Mouse (Mus musculus) forebrain, postnatal 0 days (tissue): Measurements from ENCODE around the gene Olfr339. TPM values are rescaled to one million over a fixed set of nuclear protein-coding genes. Genes with fewer than 3 reads are reported as not detected.
"Not testable (repeated sequence)": the region's sequence is repeated elsewhere in the genome, so short reads cannot be mapped to it uniquely, and the experiment has no call there.

Source experiments
- ATAC-seq: fragments of 200-750 bp; cut with Nextera tagmentation; 2 replicates; pipeline ENCODE4 v1.8.0; 2017; ENCODE audit warnings: mild to moderate bottlenecking, moderate library complexity
- DNase-seq: peaks from one replicate; pipeline ENCODE4 v3.0.0-alpha.2; 2015
- H3K27ac ChIP-seq: fragments of 300-500 bp; sonication (generic); 2 replicates; pipeline ENCODE4 v1.5.1; 2014; ENCODE audit warnings: low read depth, mild to moderate bottlenecking, antibody characterized with exemption, low read length, moderate library complexity, mixed read lengths
- H3K27me3 ChIP-seq: fragments of 300-500 bp; sonication (generic); 2 replicates; pipeline ENCODE4 v1.6.1; 2014; ENCODE audit warnings: mild to moderate bottlenecking, low read length, mixed read lengths; ENCODE audit not compliant: insufficient read depth
- H3K36me3 ChIP-seq: fragments of 300-500 bp; sonication (generic); 2 replicates; pipeline ENCODE4 v1.6.1; 2014; ENCODE audit warnings: mild to moderate bottlenecking, moderate library complexity; ENCODE audit not compliant: insufficient read depth
- H3K4me1 ChIP-seq: fragments of 300-500 bp; sonication (generic); 2 replicates; pipeline ENCODE4 v1.6.1; 2014; ENCODE audit warnings: antibody characterized with exemption; ENCODE audit not compliant: insufficient read depth
- H3K4me2 ChIP-seq: fragments of 300-500 bp; sonication (generic); 2 replicates; pipeline ENCODE4 v1.6.1; 2014; ENCODE audit warnings: low read depth, mild to moderate bottlenecking, moderate library complexity
- H3K4me3 ChIP-seq: fragments of 300-500 bp; sonication (generic); 2 replicates; pipeline ENCODE4 v1.5.1; 2014; ENCODE audit warnings: low read depth, low read length, mixed read lengths
- H3K9ac ChIP-seq: fragments of 300-500 bp; sonication (generic); 2 replicates; pipeline ENCODE4 v1.6.1; 2014; ENCODE audit warnings: mild to moderate bottlenecking
- H3K9me3 ChIP-seq: fragments of 300-500 bp; sonication (generic); 2 replicates; pipeline ENCODE4 v1.6.1; 2016; ENCODE audit warnings: low read length
- CTCF ChIP-seq: sonication (generic); IDR thresholded peaks from 2 replicates; pipeline ENCODE4 v1.5.1; 2016; ENCODE audit warnings: antibody characterized with exemption, control low read depth, low read depth
- WGBS: fragments of 180-500 bp; shearing (Covaris S2); extraction: QIAGEN DNeasy Blood & Tissue Kit; methylation state at CpG from one replicate; pipeline ENCODE4 v1.1.7; 2014; 5-methylcytosine and 5-hydroxymethylcytosine counted together
- polyA plus RNA-seq: library from polyadenylated mRNA; unstranded; fragments of >200 nt; fragmentation: Nextera tagmentation; extraction: Ambion mirVana; gene quantifications from 2 replicates; pipeline ENCODE4 v1.2.1, GENCODE M21; 2015
- total RNA-seq: library from RNA; depleted of rRNA; stranded (reverse); fragments of >200 nt; gene quantifications from 2 replicates; pipeline ENCODE4 v1.2.3, GENCODE M21; 2014; rRNA removed

The Olfr339 gene
- total RNA-seq = not detected in 2 replicates
- polyA plus RNA-seq = not detected in 2 replicates

GRCm38 (mm10) chr2:36418647-36419046, at the start of gene Olfr339:
TSS of gene Olfr339 (plus strand) at chr2:36418947.
- no peaks in the 10 kb centered on the region for H3K9me3 ChIP-seq
- no peaks in the 10 kb centered on the region for H3K27me3 ChIP-seq
- no peak within 1 kb of the TSS for H3K9ac ChIP-seq
- DNase-seq (no peak), ATAC-seq (no peak)
- no peaks in the 10 kb centered on the region for H3K4me1 ChIP-seq
- H3K36me3 ChIP-seq = no peaks in the 10 kb centered on the region
- H3K4me3 ChIP-seq = no peak within 1 kb of the TSS
- 90% methylated on average over 3 of the region's 3 CpGs for WGBS
- H3K27ac ChIP-seq = no peak within 1 kb of the TSS
- TF ChIP-seq CTCF = no peak
- H3K4me2 ChIP-seq = no peak within 1 kb of the TSS

- TF ChIP-seq CTCF = no peak
- no peak within 1 kb of the TSS for H3K27ac ChIP-seq
- H3K27me3 ChIP-seq = no peaks in the 10 kb centered on the region
- H3K36me3 ChIP-seq = no peaks in the 10 kb centered on the region
- H3K4me3 ChIP-seq = no peak within 1 kb of the TSS
- no peak within 1 kb of the TSS for H3K4me2 ChIP-seq
- H3K9ac ChIP-seq = no peak within 1 kb of the TSS
- H3K4me1 ChIP-seq = no peaks in the 10 kb centered on the region
- H3K9me3 ChIP-seq = no peaks in the 10 kb centered on the region
- DNase-seq = no peak
- ATAC-seq = no peak
Observed at GRCm38 (mm10) chr2:36373219-36373618, 45.5 kb upstream of the Olfr339 start, which contains the start of gene Olfr338. TSS of gene Olfr338 (plus strand) at chr2:36373519.

- not testable (repeated sequence) for H3K9ac ChIP-seq, H3K36me3 ChIP-seq, H3K27me3 ChIP-seq, H3K4me2 ChIP-seq, H3K4me3 ChIP-seq, H3K27ac ChIP-seq, ATAC-seq, H3K4me1 ChIP-seq, H3K9me3 ChIP-seq, DNase-seq
- WGBS = 85% methylated on average over 3 of the region's 3 CpGs
Observed at GRCm38 (mm10) chr2:36415174-36415573, 3.6 kb upstream of the Olfr339 start.

GRCm38 (mm10) chr2:36415591-36415990, 3.2 kb upstream of the Olfr339 start:
- not testable (repeated sequence) for H3K4me3 ChIP-seq, DNase-seq, H3K9ac ChIP-seq, H3K9me3 ChIP-seq, H3K36me3 ChIP-seq, H3K27me3 ChIP-seq, H3K4me2 ChIP-seq, H3K27ac ChIP-seq, H3K4me1 ChIP-seq, ATAC-seq
- 86% methylated on average over 7 of the region's 7 CpGs for WGBS

- no peak within 1 kb of the TSS for H3K4me2 ChIP-seq
- no peak within 1 kb of the TSS for H3K27ac ChIP-seq
- no peak within 1 kb of the TSS for H3K9ac ChIP-seq
- no peak for TF ChIP-seq CTCF
- ATAC-seq = no peak
- H3K4me3 ChIP-seq = no peak within 1 kb of the TSS
- WGBS = 58% methylated on average over 1 of the region's 1 CpGs
- H3K9me3 ChIP-seq = no peaks in the 10 kb centered on the region
- H3K27me3 ChIP-seq = no peaks in the 10 kb centered on the region
- no peaks in the 10 kb centered on the region for H3K36me3 ChIP-seq
- H3K4me1 ChIP-seq = no peaks in the 10 kb centered on the region
- DNase-seq = no peak
Observed at GRCm38 (mm10) chr2:36452287-36452686, 33.5 kb downstream of the Olfr339 start, which contains the start of gene Olfr340. TSS of gene Olfr340 (plus strand) at chr2:36452587.

- H3K9ac ChIP-seq = no peak overlapping the region
- no peaks in the 10 kb centered on the region for H3K27me3 ChIP-seq
- DNase-seq (no peak), ATAC-seq (no peak)
- peaks cover 4% of the 10 kb centered on the region; the same call in 1 of the 2 replicates for H3K9me3 ChIP-seq
- H3K36me3 ChIP-seq = no peaks in the 10 kb centered on the region
- H3K4me3 ChIP-seq = no peak overlapping the region
- no peaks in the 10 kb centered on the region for H3K4me1 ChIP-seq
- H3K27ac ChIP-seq = no peak overlapping the region
- TF ChIP-seq CTCF = no peak
- no peak overlapping the region for H3K4me2 ChIP-seq
Observed at GRCm38 (mm10) chr2:36473634-36474033, 54.9 kb downstream of the Olfr339 start.

Other genes starting within 250 kb of the Olfr339 start
- 4.9 and 6.6 TPM in 2 replicates for gene Ptgs1, start 188.5 kb upstream of the Olfr339 start, total RNA-seq
- 4.4 and 5.5 TPM in 2 replicates for gene Ptgs1, start 188.5 kb upstream of the Olfr339 start, polyA plus RNA-seq
- not detected in 2 replicates for gene Olfr338, start 45.4 kb upstream of the Olfr339 start, total RNA-seq
- gene Olfr338, start 45.4 kb upstream of the Olfr339 start, polyA plus RNA-seq = not detected in 2 replicates
- not detected in 2 replicates for gene Olfr340, start 33.6 kb downstream of the Olfr339 start, total RNA-seq
- gene Olfr340, start 33.6 kb downstream of the Olfr339 start, polyA plus RNA-seq = not detected in 2 replicates
- gene Olfr341, start 63.5 kb downstream of the Olfr339 start, total RNA-seq = not detected in 2 replicates
- gene Olfr341, start 63.5 kb downstream of the Olfr339 start, polyA plus RNA-seq = not detected in 2 replicates
- not detected in 2 replicates for gene Olfr342, start 106.1 kb downstream of the Olfr339 start, total RNA-seq
- not detected in 2 replicates for gene Olfr342, start 106.1 kb downstream of the Olfr339 start, polyA plus RNA-seq
- gene Olfr344, start 147.7 kb downstream of the Olfr339 start, total RNA-seq = not detected in 2 replicates
- gene Olfr344, start 147.7 kb downstream of the Olfr339 start, polyA plus RNA-seq = not detected in 2 replicates
- gene Olfr345, start 221.1 kb downstream of the Olfr339 start, total RNA-seq = not detected in 2 replicates
- gene Olfr345, start 221.1 kb downstream of the Olfr339 start, polyA plus RNA-seq = not detected in 2 replicates